Mouse (Mus musculus) heart, embryonic 15.5 days (tissue): ENCODE measurements around the gene Dnajb11. TPM values are rescaled to one million over a fixed set of nuclear protein-coding genes. Genes with fewer than 3 reads are reported as not detected.

Experiments used
- ATAC-seq: fragments of 200-750 bp; cut with Nextera tagmentation; replicated peaks from 2 replicates; pipeline ENCODE4 v1.8.0; 2017; ENCODE audit warnings: low read depth, moderate TSS enrichment; ENCODE audit not compliant: insufficient number of reproducible peaks, insufficient read depth, low FRiP score
- H3K27ac ChIP-seq: fragments of 300-500 bp; sonication (generic); 2 replicates; pipeline ENCODE4 v1.5.1; 2015; ENCODE audit warnings: mild to moderate bottlenecking, inconsistent platforms
- H3K27me3 ChIP-seq: fragments of 300-500 bp; sonication (generic); 2 replicates; pipeline ENCODE4 v1.6.1; 2015; ENCODE audit warnings: inconsistent platforms
- H3K36me3 ChIP-seq: fragments of 300-500 bp; sonication (generic); 2 replicates; pipeline ENCODE4 v1.6.1; 2015; ENCODE audit warnings: mild to moderate bottlenecking, inconsistent platforms
- H3K4me1 ChIP-seq: fragments of 300-500 bp; sonication (generic); replicated peaks from 2 replicates; pipeline ENCODE4 v1.6.1; 2015; ENCODE audit warnings: inconsistent platforms
- H3K4me2 ChIP-seq: fragments of 300-500 bp; sonication (generic); 2 replicates; pipeline ENCODE4 v1.6.1; 2015; ENCODE audit warnings: inconsistent platforms, mild to moderate bottlenecking, moderate library complexity
- H3K4me3 ChIP-seq: fragments of 300-500 bp; sonication (generic); 2 replicates; pipeline ENCODE4 v1.5.1; 2015; ENCODE audit warnings: mild to moderate bottlenecking, inconsistent platforms
- H3K9ac ChIP-seq: fragments of 300-500 bp; sonication (generic); 2 replicates; pipeline ENCODE4 v1.6.1; 2015; ENCODE audit warnings: mild to moderate bottlenecking, inconsistent platforms
- H3K9me3 ChIP-seq: fragments of 300-500 bp; sonication (generic); replicated peaks from 2 replicates; pipeline ENCODE4 v1.6.1; 2016; ENCODE audit warnings: inconsistent platforms
- WGBS: fragments of 180-500 bp; shearing (Covaris S2); methylation state at CpG from one replicate; pipeline ENCODE4 v1.1.7; 2015; ENCODE audit warnings: mixed read lengths; 5-methylcytosine and 5-hydroxymethylcytosine counted together
- polyA plus RNA-seq: library from polyadenylated mRNA; unstranded; fragments of >200 nt; fragmentation: Nextera tagmentation; extraction: Ambion mirVana; gene quantifications from 2 replicates; pipeline ENCODE4 v1.2.1, GENCODE M21; 2015

The Dnajb11 gene
- polyA plus RNA-seq, 1 experiment from 2014 or later, result 86.2 TPM

DNA sequence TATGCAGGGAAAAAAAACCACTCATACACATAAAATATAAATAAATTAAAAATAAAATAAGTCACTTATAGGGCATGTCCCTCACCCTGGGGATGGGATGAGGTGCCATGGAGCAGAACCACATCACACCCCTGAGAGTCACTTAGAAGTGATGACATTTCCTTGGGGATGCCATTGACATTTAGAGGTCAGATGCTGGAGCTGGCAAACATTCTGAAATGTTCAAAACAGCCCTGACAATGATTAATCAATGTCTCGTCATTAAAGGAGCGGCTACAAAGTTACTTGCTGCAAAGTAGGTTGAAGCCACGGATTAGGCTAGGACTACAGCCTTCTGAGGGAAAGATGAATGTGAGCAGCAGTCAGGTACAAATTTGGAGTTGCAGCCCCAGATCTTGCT is 43.7 kb downstream of the Dnajb11 start:
- WGBS, result 62% methylated on average over 3 of the region's 3 CpGs
- Histone ChIP-seq H3K27me3 (no peaks in the 10 kb centered on the region), H3K36me3 (no peaks in the 10 kb centered on the region), H3K9me3 (no peaks in the 10 kb centered on the region), H3K4me1 (no peaks in the 10 kb centered on the region), H3K27ac (no peak overlapping the region), H3K9ac (no peak overlapping the region), H3K4me2 (no peak overlapping the region), H3K4me3 (no peak overlapping the region)
- ATAC-seq, result no peak

DNA sequence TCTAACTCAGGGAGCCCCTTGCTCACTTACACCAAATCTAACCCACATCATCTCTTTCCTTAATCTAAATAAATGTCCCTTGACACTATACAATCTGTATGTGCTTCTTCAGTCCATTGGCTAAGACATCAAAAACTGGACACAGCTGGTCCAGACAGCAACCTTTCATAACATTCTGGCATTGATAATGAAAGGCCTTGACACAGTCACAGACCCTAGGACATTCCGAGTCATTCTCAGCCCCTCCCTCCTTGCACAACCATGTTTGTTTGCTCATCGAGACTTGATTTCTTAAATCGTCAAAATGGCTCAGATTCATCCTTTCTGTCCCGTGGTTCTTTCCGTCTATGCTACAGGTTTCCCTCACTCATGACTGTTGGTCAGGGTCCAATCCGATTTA is 51.6 kb downstream of the Dnajb11 start:
- WGBS, result 82% methylated on average over 6 of the region's 6 CpGs
- no peak overlapping the region for H3K4me3 ChIP-seq
- no peak for ATAC-seq
- H3K9ac ChIP-seq, result no peak overlapping the region
- no peaks in the 10 kb centered on the region for H3K36me3 ChIP-seq
- no peaks in the 10 kb centered on the region for H3K4me1 ChIP-seq
- no peak overlapping the region for H3K27ac ChIP-seq
- H3K27me3 ChIP-seq, result no peaks in the 10 kb centered on the region
- H3K4me2 ChIP-seq, result no peak overlapping the region
- H3K9me3 ChIP-seq, result no peaks in the 10 kb centered on the region

DNA sequence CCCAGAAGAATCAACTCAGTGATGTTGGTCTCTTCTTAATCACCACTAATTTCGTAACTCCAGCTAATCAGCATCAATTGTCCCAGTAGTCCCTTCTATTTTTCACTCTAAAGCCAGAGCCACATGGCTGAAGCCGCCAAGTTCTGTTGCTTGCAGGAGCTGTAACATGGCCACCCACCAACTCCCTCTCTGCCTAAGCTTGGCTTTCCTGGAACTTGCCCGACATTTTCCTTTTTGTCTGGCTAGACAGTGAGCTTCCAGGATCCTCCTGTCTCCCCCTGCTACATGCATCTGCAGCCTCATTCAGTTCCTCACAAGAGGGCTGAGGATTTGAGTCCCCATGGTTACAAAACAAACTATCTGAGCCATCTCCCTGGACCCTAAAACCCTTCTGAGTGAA is 54.3 kb downstream of the Dnajb11 start:
- Histone ChIP-seq H3K4me2 (no peak overlapping the region), H3K27ac (no peak overlapping the region), H3K9ac (no peak overlapping the region), H3K27me3 (no peaks in the 10 kb centered on the region), H3K4me3 (no peak overlapping the region), H3K36me3 (no peaks in the 10 kb centered on the region), H3K9me3 (no peaks in the 10 kb centered on the region), H3K4me1 (no peaks in the 10 kb centered on the region)
- 86% methylated on average over 3 of the region's 3 CpGs for WGBS
- no peak for ATAC-seq

DNA sequence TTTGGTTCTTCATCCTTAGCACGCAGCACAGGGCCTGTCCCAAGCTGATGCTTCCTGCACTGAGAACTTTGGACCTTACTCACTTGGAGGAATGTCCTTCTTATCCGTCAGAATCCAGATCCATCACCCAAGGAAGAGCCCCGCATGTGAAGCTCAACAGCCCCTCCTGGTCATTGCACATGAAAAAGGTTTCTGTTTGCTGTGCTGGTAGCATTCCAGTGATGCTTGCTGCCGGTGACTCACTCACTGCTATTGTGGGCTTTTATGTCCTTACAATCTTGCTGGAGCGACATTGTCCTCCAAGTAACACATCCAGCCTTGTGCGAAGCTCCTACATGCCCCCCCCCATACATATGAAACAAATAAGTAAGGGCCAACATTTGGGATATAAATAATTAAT is 55.2 kb downstream of the Dnajb11 start:
- Histone ChIP-seq H3K27me3 (no peaks in the 10 kb centered on the region), H3K9ac (no peak overlapping the region), H3K4me1 (no peaks in the 10 kb centered on the region), H3K9me3 (no peaks in the 10 kb centered on the region), H3K36me3 (no peaks in the 10 kb centered on the region), H3K4me3 (no peak overlapping the region), H3K27ac (no peak overlapping the region), H3K4me2 (no peak overlapping the region)
- WGBS, result 58% methylated on average over 6 of the region's 6 CpGs
- no peak for ATAC-seq

DNA sequence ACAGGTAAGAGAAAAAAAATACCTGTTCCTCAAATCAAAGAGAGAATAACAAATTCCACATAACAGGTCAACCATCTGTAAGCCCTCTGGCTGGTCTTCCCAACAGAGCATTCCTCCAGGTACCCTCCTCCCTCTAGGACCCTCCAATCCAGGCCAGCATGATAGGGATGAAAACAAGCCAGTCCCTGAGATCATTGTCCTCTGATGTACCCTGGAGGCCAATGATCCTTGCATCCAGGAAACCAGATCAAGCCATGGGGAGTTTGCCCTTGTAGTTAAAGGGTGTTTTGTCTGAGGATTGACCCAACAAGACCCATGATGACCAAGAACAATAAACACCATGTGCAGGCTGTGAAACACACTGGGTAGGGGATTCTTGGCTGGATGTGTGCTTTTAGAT is 56.6 kb downstream of the Dnajb11 start:
- Histone ChIP-seq H3K4me3 (no peak overlapping the region), H3K27me3 (no peaks in the 10 kb centered on the region), H3K9ac (no peak overlapping the region), H3K36me3 (no peaks in the 10 kb centered on the region), H3K27ac (no peak overlapping the region), H3K4me2 (no peak overlapping the region), H3K4me1 (no peaks in the 10 kb centered on the region), H3K9me3 (no peaks in the 10 kb centered on the region)
- ATAC-seq, result no peak

DNA sequence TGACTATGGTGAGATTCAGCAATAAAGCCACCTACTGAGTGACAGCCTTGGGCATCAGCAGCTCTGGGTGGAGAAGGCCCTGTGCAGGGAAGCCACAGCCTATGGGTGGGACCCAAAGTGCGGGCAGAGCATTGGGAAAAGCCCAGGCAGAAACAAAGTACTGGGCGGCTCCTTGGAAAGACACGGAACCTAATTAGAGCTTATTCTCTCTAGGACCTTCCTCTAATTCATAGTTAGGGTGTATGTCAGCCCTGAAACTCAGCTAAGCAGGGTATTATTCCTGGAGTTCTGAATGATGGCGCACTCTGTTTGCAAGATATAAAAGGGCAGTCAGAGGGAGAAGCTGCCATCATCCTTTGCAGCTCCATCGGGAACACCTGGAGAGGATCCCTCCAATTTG is 60.4 kb downstream of the Dnajb11 start, which contains the start of gene Fetub:
Gene Fetub (plus strand): TSS at position 301 of the 400 bp plus-strand sequence.
- Histone ChIP-seq H3K4me3 (no peak within 1 kb of the TSS), H3K9ac (no peak within 1 kb of the TSS), H3K27ac (no peak within 1 kb of the TSS), H3K4me1 (no peaks in the 10 kb centered on the region), H3K9me3 (no peaks in the 10 kb centered on the region), H3K4me2 (no peak within 1 kb of the TSS), H3K27me3 (no peaks in the 10 kb centered on the region), H3K36me3 (no peaks in the 10 kb centered on the region)
- 75% methylated on average over 5 of the region's 5 CpGs for WGBS
- ATAC-seq, result no peak

DNA sequence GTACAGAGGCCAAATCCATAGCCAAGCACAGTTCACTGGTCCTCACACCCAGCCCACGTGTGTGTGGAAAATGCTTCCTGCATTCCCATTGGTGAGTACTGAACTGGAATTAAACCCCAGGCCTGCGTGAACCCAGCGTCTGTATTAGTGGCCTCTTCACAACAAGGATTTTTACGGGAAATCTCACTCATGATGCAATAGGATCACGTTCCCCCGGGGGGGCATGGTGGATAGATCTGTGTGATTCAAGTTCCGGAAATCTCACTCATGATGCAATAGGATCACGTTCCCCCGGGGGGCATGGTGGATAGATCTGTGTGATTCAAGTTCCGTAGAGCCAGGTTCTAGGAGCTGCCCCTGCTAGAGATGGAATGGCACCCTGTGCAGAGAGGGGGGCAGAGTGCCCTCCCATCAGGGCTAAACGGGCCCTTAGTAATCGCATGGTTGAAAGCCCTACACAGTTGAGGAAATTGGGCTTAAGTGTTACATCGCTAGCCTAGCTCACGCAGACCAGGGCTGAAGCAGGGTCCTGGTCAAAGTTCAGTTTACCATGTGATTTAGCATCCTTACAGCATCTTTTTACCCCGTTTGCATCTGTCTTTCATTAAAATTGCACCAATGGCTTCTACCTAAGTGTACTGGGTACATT is 61.1 kb downstream of the Dnajb11 start:
- H3K4me2 ChIP-seq, result no peak overlapping the region
- H3K36me3 ChIP-seq, result no peaks in the 10 kb centered on the region
- no peak overlapping the region for H3K9ac ChIP-seq
- no peaks in the 10 kb centered on the region for H3K27me3 ChIP-seq
- no peak for ATAC-seq
- no peaks in the 10 kb centered on the region for H3K9me3 ChIP-seq
- H3K27ac ChIP-seq, result no peak overlapping the region
- H3K4me3 ChIP-seq, result no peak overlapping the region
- 74% methylated on average over 15 of the region's 15 CpGs for WGBS
- no peaks in the 10 kb centered on the region for H3K4me1 ChIP-seq

DNA sequence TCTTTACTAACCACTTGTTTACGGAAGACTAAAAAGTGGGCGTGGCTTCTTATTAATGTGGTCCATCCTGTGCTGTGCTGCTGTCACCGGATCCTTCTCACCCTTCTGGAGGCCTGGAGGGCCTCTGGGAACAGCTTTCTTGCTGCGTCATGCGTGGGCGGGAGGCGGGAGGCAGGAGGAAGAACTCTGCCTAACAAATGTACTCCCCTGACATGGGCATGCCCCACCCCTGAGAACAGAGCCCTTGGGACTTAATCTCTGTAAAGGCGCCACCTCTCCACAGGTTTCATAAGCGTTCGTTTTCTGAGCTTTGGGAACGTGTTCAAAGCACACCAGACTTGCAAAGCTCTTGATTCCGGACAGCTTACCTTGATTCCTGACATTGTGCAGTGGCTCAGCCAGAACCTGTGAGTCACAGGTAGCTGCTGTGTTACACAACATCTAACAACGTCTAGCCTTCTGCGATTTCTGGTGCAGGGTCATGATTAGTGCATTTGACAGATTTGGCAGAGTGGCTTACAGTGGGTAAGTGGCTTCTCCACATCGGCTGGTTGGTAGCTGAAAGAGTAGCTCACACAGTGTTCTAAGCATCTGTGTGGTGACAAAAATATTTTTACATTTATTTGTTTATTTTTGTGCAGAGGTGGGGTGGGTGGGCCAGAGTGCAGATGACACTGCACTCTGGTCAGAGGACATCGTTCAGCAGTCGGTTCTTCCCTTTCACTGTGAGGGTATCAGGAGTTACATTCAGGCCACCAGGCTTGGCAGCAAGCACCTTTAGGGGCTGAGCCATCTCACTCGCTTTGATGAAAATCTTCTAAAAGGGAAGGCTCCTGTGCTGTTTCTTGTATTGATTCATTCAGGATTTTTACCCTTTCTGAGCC is 62.6 kb downstream of the Dnajb11 start:
- H3K4me1 ChIP-seq, result no peaks in the 10 kb centered on the region
- no peak overlapping the region for H3K4me2 ChIP-seq
- WGBS, result 47% methylated on average over 18 of the region's 18 CpGs
- no peaks in the 10 kb centered on the region for H3K27me3 ChIP-seq
- no peaks in the 10 kb centered on the region for H3K36me3 ChIP-seq
- ATAC-seq, result no peak
- no peak overlapping the region for H3K9ac ChIP-seq
- H3K4me3 ChIP-seq, result no peak overlapping the region
- H3K27ac ChIP-seq, result no peak overlapping the region
- H3K9me3 ChIP-seq, result no peaks in the 10 kb centered on the region

DNA sequence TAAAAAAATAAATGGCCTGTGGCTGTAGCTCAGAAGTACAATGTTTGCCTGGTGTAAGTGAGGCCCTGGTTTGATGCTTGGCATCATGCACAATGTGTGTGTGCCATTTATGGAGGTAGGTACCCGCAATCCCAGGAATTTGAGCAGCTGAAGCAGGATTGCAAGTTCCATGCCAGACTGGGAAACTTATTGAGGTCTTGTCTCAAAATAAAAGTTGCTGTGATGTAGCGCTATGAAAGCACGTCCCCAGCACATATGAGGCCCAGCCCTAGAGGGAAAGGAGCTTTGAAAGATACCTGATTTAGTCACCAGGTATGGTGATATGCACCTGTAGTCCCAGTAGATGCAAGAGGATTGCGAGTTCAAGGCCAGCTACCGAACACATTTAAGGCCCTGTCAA is 64.1 kb downstream of the Dnajb11 start:
- no peaks in the 10 kb centered on the region for H3K9me3 ChIP-seq
- H3K4me2 ChIP-seq, result no peak overlapping the region
- H3K9ac ChIP-seq, result no peak overlapping the region
- no peak overlapping the region for H3K4me3 ChIP-seq
- H3K27ac ChIP-seq, result no peak overlapping the region
- whole genome bisulfite sequencing, result 89% methylated on average over 5 of the region's 5 CpGs
- H3K27me3 ChIP-seq, result no peaks in the 10 kb centered on the region
- ATAC-seq, result no peak
- H3K4me1 ChIP-seq, result no peaks in the 10 kb centered on the region
- no peaks in the 10 kb centered on the region for H3K36me3 ChIP-seq

DNA sequence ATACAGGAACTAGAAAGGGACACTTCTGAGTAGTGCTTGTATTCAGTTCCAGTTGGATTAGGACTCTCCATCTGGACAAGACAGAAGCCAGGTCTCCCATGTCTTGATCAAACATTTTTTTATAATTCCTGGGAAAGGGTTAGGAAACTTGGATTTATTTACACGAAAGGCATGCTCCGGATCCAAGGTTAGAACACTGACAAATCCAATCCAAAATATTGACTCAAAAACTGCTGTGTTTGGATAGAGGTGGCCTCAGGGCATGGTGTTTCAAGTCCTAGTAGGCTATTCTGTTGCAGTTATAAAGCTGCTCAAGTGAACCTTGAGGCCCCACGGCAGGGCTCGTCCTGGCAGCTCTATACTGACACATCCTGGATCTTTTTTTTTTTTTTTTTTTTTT is 64.8 kb downstream of the Dnajb11 start:
- Histone ChIP-seq H3K9ac (no peak overlapping the region), H3K4me3 (no peak overlapping the region), H3K4me2 (no peak overlapping the region), H3K9me3 (no peaks in the 10 kb centered on the region), H3K27ac (no peak overlapping the region), H3K27me3 (no peaks in the 10 kb centered on the region), H3K4me1 (no peaks in the 10 kb centered on the region), H3K36me3 (no peaks in the 10 kb centered on the region)
- 79% methylated on average over 4 of the region's 4 CpGs for WGBS
- ATAC-seq, result no peak
